Mouse (Mus musculus) liver, embryonic 13.5 days (tissue): ENCODE measurements around the gene D16Ertd472e. TPM values are rescaled to one million over a fixed set of nuclear protein-coding genes. Genes with fewer than 3 reads are reported as not detected.
"Not testable (repeated sequence)": the region's sequence is repeated elsewhere in the genome, so short reads cannot be mapped to it uniquely, and the experiment has no call there.

ENCODE experiments used
- ATAC-seq: fragments of 200-750 bp; cut with Nextera tagmentation; 2 replicates; pipeline ENCODE4 v1.8.0; 2017; ENCODE audit warnings: low read depth, mild to moderate bottlenecking, moderate number of reproducible peaks, moderate library complexity
- DNase-seq: peaks from one replicate; pipeline ENCODE4 v3.0.0; 2022
- H3K27ac ChIP-seq: fragments of 300-500 bp; sonication (generic); 2 replicates; pipeline ENCODE4 v1.5.1; 2015; ENCODE audit warnings: moderate library complexity, mild to moderate bottlenecking, inconsistent platforms
- H3K27me3 ChIP-seq: fragments of 300-500 bp; sonication (generic); 2 replicates; pipeline ENCODE4 v1.6.1; 2015; ENCODE audit warnings: mild to moderate bottlenecking, inconsistent platforms
- H3K36me3 ChIP-seq: fragments of 300-500 bp; sonication (generic); 2 replicates; pipeline ENCODE4 v1.6.1; 2015; ENCODE audit warnings: mild to moderate bottlenecking, inconsistent platforms
- H3K4me1 ChIP-seq: fragments of 300-500 bp; sonication (generic); replicated peaks from 2 replicates; pipeline ENCODE4 v1.6.1; 2015; ENCODE audit warnings: inconsistent platforms
- H3K4me2 ChIP-seq: fragments of 300-500 bp; sonication (generic); 2 replicates; pipeline ENCODE4 v1.6.1; 2015; ENCODE audit warnings: inconsistent platforms, mild to moderate bottlenecking, moderate library complexity
- H3K4me3 ChIP-seq: fragments of 300-500 bp; sonication (generic); replicated peaks from 2 replicates; pipeline ENCODE4 v1.5.1; 2015; ENCODE audit warnings: mild to moderate bottlenecking, inconsistent platforms
- H3K9ac ChIP-seq: fragments of 300-500 bp; sonication (generic); 2 replicates; pipeline ENCODE4 v1.6.1; 2015; ENCODE audit warnings: mild to moderate bottlenecking, inconsistent platforms
- H3K9me3 ChIP-seq: fragments of 300-500 bp; sonication (generic); replicated peaks from 2 replicates; pipeline ENCODE4 v1.6.1; 2016; ENCODE audit warnings: inconsistent platforms
- WGBS: fragments of 180-500 bp; shearing (Covaris S2); methylation state at CpG from one replicate; pipeline ENCODE4 v1.1.7; 2015; ENCODE audit not compliant: insufficient replicate concordance; 5-methylcytosine and 5-hydroxymethylcytosine counted together
- polyA plus RNA-seq: library from polyadenylated mRNA; unstranded; fragments of >200 nt; fragmentation: Nextera tagmentation; extraction: Ambion mirVana; gene quantifications from 2 replicates; pipeline ENCODE4 v1.2.1, GENCODE M21; 2015

Gene D16Ertd472e
- polyA plus RNA-seq, 1 experiment from 2014 or later = 6.4 TPM

- DNase-seq = no peak
Measured at GRCm38 (mm10) chr16:78537322-78537721, 39.2 kb downstream of the D16Ertd472e start.

GRCm38 (mm10) chr16:78534468-78534867 lies 42.0 kb downstream of the D16Ertd472e start:
- 74% methylated on average over 8 of the region's 8 CpGs for WGBS
- no peaks in the 10 kb centered on the region for H3K27me3 ChIP-seq

More at GRCm38 (mm10) chr16:78537322-78537721, 39.2 kb downstream of the D16Ertd472e start:
- Histone ChIP-seq H3K27me3 (no peaks in the 10 kb centered on the region), H3K4me2 (no peak overlapping the region), H3K4me3 (no peak overlapping the region), H3K36me3 (peaks cover 3% of the 10 kb centered on the region; the same call in 1 of the 2 replicates), H3K9me3 (no peaks in the 10 kb centered on the region), H3K27ac (no peak overlapping the region), H3K4me1 (no peaks in the 10 kb centered on the region), H3K9ac (no peak overlapping the region)
- no peak for ATAC-seq
- 68% methylated on average over 7 of the region's 7 CpGs for WGBS

DNA sequence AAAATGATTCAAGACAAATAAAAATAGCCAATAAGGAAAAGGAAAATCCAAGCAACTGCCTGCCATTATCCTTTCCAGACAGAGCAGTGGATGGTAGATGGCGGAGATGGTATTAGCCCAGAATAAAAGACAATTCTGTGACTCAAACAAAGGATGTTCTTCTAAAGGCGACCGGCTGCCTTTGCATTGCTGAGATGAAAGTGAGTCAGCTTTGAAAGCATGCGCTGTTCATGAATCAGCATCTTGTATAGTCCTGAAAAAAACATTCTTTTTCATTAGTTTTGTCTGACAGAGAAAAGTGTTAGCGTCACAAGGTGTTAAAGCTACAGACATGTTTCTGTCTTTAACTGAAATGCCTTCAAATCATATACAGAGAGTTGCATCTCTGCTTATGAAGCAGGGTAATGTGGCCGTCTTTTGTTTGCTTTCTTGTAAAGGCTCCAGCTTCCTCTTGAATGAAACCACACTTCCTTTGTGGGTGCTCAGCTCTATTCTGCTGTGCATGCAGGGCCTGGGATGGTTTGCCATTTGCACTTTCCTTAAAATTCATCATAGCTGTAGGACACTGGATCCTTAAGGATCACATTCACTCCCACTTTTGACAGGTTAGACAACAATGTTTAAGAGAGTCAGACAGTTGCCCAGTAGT lies 44.4 kb downstream of the D16Ertd472e start:
- Histone ChIP-seq H3K27ac (no peak overlapping the region), H3K9me3 (no peaks in the 10 kb centered on the region), H3K4me3 (no peak overlapping the region), H3K4me2 (no peak overlapping the region), H3K9ac (no peak overlapping the region), H3K4me1 (no peaks in the 10 kb centered on the region), H3K27me3 (no peaks in the 10 kb centered on the region), H3K36me3 (no peaks in the 10 kb centered on the region)
- DNase-seq = no peak
- no peak for ATAC-seq
- 33% methylated on average over 6 of the region's 6 CpGs for WGBS

More at GRCm38 (mm10) chr16:78534468-78534867, 42.0 kb downstream of the D16Ertd472e start:
- Histone ChIP-seq H3K27ac (no peak overlapping the region), H3K4me1 (no peaks in the 10 kb centered on the region), H3K9me3 (no peaks in the 10 kb centered on the region), H3K9ac (no peak overlapping the region), H3K36me3 (no peaks in the 10 kb centered on the region), H3K4me3 (no peak overlapping the region), H3K4me2 (no peak overlapping the region)
- no peak for DNase-seq
- ATAC-seq = no peak

- no peaks in the 10 kb centered on the region for H3K9me3 ChIP-seq
- no peak overlapping the region for H3K4me2 ChIP-seq
- 51% methylated on average over 4 of the region's 4 CpGs for WGBS
- no peaks in the 10 kb centered on the region for H3K27me3 ChIP-seq
- DNase-seq = no peak
- H3K4me1 ChIP-seq = no peaks in the 10 kb centered on the region
- H3K36me3 ChIP-seq = no peaks in the 10 kb centered on the region
- H3K9ac ChIP-seq = no peak overlapping the region
- ATAC-seq = no peak
- H3K4me3 ChIP-seq = no peak overlapping the region
- no peak overlapping the region for H3K27ac ChIP-seq
Measured at GRCm38 (mm10) chr16:78522974-78523373, 53.5 kb downstream of the D16Ertd472e start.

GRCm38 (mm10) chr16:78518697-78519096 lies 57.8 kb downstream of the D16Ertd472e start:
- ATAC-seq = no peak
- Histone ChIP-seq H3K4me3 (no peak overlapping the region), H3K4me2 (no peak overlapping the region), H3K27me3 (no peaks in the 10 kb centered on the region), H3K4me1 (no peaks in the 10 kb centered on the region), H3K36me3 (no peaks in the 10 kb centered on the region), H3K9ac (no peak overlapping the region), H3K9me3 (no peaks in the 10 kb centered on the region), H3K27ac (no peak overlapping the region)
- 40% methylated on average over 7 of the region's 7 CpGs for WGBS
- DNase-seq = no peak

DNA sequence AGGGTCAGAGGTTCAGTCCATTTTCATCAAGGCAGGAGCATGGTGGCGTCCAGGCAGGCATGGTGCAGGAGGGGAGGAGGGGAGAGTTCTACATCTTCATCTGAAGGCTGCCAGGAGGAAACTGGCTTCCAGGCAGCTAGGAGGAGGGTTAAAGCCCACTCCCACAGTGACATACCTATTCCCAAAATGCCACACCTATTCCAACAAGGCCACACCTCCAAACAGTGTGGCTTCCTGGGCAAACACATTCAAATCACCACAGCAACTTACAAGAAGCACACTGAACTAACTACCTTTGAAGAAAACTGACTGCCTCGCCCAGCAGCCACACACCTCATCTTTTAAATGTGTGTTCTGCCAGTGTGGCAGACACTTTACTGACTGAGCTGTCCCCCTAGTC lies 59.3 kb downstream of the D16Ertd472e start:
- ATAC-seq (no peak), DNase-seq (no peak)
- no peak overlapping the region for H3K27ac ChIP-seq
- no peak overlapping the region for H3K4me3 ChIP-seq
- no peak overlapping the region for H3K9ac ChIP-seq
- 60% methylated on average over 2 of the region's 2 CpGs for WGBS
- no peaks in the 10 kb centered on the region for H3K4me1 ChIP-seq
- H3K9me3 ChIP-seq = no peaks in the 10 kb centered on the region
- H3K27me3 ChIP-seq = no peaks in the 10 kb centered on the region
- no peaks in the 10 kb centered on the region for H3K36me3 ChIP-seq
- H3K4me2 ChIP-seq = no peak overlapping the region

GRCm38 (mm10) chr16:78511526-78511925 lies 65.0 kb downstream of the D16Ertd472e start:
- no peaks in the 10 kb centered on the region for H3K36me3 ChIP-seq
- H3K27me3 ChIP-seq = no peaks in the 10 kb centered on the region
- H3K4me2 ChIP-seq = no peak overlapping the region
- no peaks in the 10 kb centered on the region for H3K4me1 ChIP-seq
- WGBS = 60% methylated on average over 8 of the region's 8 CpGs
- no peak overlapping the region for H3K27ac ChIP-seq
- no peak overlapping the region for H3K9ac ChIP-seq
- no peak overlapping the region for H3K4me3 ChIP-seq
- ATAC-seq = no peak
- H3K9me3 ChIP-seq = no peaks in the 10 kb centered on the region
- no peak for DNase-seq

DNA sequence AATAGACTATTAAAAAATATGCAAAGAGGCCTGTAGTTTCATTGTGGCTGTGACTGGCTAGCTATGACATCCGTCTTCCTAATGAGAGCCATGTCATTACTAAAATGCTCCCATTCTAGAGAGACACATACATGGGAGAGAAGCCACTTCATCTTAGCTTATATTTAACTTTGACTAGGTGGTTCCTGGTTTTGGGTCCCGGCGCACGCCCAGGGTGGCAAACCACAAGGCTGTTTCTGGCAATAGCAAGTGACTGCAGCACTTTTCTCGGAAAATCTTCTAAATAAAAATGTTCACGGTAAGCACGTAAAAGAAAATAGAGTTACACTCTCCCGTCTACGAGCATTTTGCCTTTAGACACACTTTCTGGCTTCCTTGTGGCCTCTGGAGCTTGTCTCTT lies 74.0 kb downstream of the D16Ertd472e start:
- DNase-seq = no peak
- Histone ChIP-seq H3K4me3 (no peak overlapping the region), H3K27ac (no peak overlapping the region), H3K27me3 (no peaks in the 10 kb centered on the region), H3K9ac (no peak overlapping the region), H3K9me3 (no peaks in the 10 kb centered on the region), H3K4me1 (no peaks in the 10 kb centered on the region), H3K4me2 (no peak overlapping the region), H3K36me3 (no peaks in the 10 kb centered on the region)
- no peak for ATAC-seq
- 56% methylated on average over 9 of the region's 9 CpGs for WGBS

- not testable (repeated sequence) for H3K27ac ChIP-seq, H3K4me1 ChIP-seq, DNase-seq, ATAC-seq, H3K36me3 ChIP-seq, H3K27me3 ChIP-seq, H3K9me3 ChIP-seq, H3K9ac ChIP-seq, H3K4me2 ChIP-seq, H3K4me3 ChIP-seq
- 93% methylated on average over 12 of the region's 12 CpGs for WGBS
Measured at GRCm38 (mm10) chr16:78492696-78493095, 83.8 kb downstream of the D16Ertd472e start.

- Histone ChIP-seq H3K36me3 (no peaks in the 10 kb centered on the region), H3K9me3 (no peaks in the 10 kb centered on the region), H3K4me1 (0 out of 2 replicates have a peak, but pooled peaks cover 2% of the 10 kb centered on the region), H3K4me3 (no peak overlapping the region), H3K27ac (no peak overlapping the region), H3K9ac (no peak overlapping the region), H3K27me3 (no peaks in the 10 kb centered on the region), H3K4me2 (peak overlapping the region; percentile 43; the same call in 1 of the 2 replicates)
- WGBS = 46% methylated on average over 5 of the region's 5 CpGs
- no peak for DNase-seq
- no peak for ATAC-seq
Measured at GRCm38 (mm10) chr16:78490779-78491178, 85.7 kb downstream of the D16Ertd472e start.
